Mouse (Mus musculus) layer of hippocampus, postnatal 36 days (tissue): ENCODE measurements around the gene 1500011B03Rik. TPM values are rescaled to one million over a fixed set of nuclear protein-coding genes. Genes with fewer than 3 reads are reported as not detected.
"Not testable (repeated sequence)": the region's sequence is repeated elsewhere in the genome, so short reads cannot be mapped to it uniquely, and the experiment has no call there.

Experiments used
- DNase-seq, 2 experiments: peaks; one replicate each; pipeline ENCODE4 v3.0.0; 2022
- total RNA-seq, 2 experiments: library from RNA; stranded (reverse); gene quantifications; 2 replicates each; pipeline ENCODE4 v1.2.3; 2021

Gene 1500011B03Rik
- 100 to 1,000 TPM; 156 to 157 TPM for total RNA-seq

DNA sequence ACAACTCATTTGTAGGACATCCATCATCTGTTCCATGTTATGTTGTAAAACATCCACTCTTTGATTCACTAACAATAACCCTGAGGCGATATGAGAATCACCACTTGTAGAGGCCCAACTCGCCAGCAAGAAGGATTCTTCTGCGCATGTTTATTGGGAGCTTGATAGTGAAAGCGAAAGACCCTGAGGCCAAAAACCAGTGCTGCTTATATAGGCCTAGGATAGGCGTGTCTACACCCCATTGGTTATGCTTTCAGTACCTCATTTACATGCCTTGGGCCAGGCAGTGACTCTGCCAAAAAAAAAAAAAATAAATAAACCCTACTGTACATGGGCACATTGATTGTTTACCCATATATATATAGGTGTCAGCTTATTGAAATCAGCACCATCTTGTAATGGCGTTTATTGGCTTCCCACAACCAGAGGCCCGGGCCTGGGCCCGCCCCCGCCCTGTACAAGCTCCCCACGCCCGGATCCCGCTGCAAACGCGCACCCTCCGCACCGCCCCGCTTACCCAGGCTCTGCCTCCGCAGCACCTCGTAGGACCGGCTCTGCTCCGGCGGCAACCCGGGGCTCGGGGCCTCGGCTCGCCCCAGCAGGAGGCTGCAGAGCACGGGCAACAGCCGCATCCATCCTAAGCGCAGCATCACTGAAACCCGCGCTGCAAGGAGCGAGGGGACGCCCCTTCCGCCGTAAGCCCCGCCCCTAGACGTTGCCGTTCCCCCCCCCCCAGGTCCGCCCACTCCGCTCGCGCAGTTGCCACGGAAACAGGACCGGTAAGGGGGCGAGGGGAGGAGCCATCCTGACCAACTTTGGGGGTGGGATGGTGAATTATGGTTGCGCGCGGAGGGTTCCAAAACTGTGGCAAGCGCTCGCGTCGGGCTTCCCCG lies at the start of gene 1500011B03Rik:
1500011B03Rik (minus strand) TSS at position 673 of the 893 bp plus-strand sequence.
- DNase-seq, result peak; percentile 73 to 77

DNA sequence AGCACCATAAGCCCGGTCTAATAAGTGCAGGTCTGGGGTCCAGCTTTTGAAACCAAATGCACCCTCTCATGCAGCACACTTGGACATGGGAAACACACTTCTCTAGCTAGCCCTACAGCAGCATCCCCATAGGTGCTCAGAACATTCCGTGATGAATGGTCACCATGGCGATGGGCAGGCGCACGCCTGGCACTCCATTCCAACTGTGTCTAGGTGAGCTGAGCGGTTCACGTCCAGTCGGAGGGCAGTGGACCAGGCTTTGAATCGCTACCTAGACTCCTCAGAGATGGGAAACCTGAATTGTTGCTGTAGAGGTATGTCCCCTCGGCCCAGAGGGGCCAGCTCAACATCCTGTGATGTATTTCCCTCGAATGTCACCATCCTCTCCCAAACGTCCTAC lies 42.0 kb upstream of the 1500011B03Rik start:
- no peak for DNase-seq

DNA sequence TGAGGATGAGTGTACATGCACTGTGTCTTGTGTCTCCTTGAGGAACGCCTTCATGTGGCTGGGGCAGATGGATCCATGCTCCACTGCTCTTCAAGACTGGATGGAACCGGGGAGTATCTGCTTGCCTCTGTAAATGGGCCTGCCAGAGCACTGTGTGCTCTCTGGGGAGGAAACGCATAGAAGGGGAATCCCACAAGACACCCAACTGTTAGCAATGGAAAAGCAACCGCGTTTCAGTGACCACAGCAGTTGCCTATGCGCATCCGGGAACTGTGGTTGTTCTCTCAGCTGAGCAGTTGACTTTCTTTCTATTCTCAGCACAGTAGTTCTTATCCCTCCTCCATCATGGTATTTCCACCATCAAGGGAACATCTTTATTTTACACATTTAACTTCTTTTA lies 41.5 kb upstream of the 1500011B03Rik start:
- no peak for DNase-seq

DNA sequence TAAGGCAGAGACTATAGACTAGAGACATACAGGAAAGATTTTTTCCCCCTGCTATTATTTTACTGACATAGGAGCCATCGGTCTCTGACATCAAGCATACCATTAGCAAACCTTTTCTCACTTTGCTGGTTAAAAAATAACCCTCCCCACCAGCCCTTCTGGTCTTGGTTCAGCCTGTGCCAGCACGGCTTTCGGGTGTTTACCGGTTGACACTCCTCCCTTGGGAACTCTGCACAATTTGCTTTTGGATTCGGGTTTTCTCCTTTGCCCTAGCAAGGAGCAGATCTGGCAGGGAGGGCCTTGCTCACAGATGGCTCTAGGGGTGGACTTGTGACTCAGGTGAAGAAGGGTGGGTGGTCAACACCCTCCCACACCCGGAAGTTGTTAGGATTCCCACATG lies 38.5 kb upstream of the 1500011B03Rik start:
- no peak for DNase-seq

DNA sequence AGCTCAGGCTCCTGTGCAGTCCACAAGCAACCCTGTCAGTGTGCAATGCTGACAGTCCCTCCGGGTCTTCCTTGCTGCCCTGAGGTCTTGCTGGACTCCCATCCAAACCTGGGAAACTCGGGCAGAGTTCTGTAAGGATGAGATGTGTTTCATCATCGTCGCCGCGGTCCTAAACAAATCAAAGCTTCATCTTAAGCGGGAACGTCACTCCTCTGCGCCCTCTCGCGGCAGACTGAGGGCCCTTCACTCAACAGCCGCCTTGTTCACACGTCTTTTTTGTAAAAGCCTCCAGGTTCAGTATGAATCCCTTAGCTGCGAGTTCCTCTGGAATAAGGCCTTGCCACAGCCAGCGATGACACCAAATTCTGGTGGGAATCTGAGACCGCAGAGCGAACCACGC lies 36.0 kb upstream of the 1500011B03Rik start:
- DNase-seq, result peak; percentile 63

DNA sequence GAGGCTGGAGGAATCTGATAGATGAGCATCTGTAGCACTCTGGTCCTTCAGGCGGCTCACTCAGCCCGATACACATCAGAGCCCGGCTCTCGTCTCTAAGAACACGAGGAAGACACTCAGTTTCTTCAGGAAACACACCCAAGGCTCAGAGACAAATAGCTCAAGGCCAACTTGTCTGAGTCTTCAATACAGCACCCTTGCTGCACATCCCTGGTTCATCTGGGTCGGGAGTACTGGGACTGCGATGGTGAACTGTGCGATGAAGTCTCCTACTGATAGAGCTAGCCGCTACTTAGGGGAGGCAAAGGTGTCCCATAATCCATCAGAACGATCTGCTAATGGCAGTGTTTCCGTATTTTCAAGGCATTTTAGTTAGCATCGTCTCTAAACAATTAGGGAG lies 35.3 kb upstream of the 1500011B03Rik start, which contains the start of gene Gm9936:
Gm9936 (minus strand) TSS at position 101 of the 400 bp plus-strand sequence.
- no peak for DNase-seq

DNA sequence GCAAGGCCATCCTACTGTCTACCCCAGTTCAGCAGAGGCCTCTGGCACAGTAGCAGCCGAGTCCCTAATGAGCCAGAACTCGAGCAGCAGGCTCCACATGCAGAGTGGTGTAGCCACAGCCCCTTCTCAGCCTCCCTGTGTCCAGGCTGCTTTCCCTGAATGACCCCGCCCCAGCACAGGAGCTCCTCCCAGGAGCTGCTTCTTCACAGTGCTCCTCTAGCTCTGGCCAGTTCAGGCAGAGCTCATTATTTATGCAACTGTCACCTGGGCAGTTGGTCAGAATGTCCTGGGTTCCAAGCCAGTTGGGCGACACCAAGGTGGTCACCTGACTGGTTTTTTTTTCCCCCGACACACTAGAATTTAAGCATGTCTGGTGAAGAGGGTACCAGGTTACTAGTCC lies 30.1 kb upstream of the 1500011B03Rik start, which contains the start of gene 4930519G04Rik:
4930519G04Rik (plus strand) TSS at position 301 of the 400 bp plus-strand sequence.
- not testable (repeated sequence) for DNase-seq

DNA sequence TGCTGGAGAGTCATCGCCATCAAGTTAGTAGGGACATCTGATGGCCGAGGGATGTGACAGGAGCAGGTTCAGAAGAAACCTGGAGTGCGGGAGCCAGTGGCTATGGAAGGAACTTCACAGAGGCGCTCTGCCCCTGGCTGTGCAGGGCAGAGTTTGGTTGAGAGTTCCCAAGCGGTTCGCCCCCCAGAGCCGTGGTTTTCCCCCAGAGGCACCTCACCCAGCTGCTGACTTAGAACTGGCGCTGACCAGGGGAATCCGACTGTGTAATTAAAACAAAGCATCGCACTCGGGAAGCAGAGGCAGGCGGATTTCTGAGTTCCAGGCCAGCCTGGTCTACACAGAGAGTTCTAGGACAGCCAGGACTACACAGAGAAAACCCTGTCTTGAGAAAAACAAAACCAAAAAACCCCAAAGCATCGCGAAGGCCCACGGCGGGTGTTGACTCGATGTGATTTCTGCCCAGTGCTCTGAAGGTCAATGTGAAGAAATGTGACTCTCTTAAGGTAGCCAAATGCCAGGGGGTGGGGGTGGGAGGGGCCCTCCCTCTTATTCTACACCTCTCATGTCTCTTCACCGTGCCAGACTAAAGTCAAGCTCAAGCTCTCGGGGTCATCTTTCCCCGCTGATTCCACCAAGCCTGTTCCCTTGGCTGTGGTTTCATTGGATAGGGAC lies 28.4 kb upstream of the 1500011B03Rik start:
- no peak for DNase-seq

DNA sequence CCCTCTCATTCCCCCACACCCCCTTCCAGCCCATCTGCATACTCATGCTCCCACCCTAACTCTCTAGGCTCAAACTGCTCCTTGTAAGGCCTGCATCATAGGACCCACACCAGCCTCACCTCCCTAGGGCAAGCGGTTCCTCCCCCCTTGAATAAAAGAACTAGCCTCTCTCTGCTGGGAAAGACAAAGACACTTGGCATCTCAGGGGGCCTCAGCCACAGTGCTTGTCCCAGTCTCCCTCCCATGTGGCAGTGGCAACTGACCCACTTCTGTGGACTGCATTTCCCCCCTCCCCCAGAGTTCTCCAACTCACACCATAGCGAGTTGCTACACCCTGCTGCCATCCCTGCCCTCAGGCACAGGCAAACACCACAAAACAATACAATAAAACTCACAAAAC lies 21.1 kb upstream of the 1500011B03Rik start:
- DNase-seq, result not testable (repeated sequence)

DNA sequence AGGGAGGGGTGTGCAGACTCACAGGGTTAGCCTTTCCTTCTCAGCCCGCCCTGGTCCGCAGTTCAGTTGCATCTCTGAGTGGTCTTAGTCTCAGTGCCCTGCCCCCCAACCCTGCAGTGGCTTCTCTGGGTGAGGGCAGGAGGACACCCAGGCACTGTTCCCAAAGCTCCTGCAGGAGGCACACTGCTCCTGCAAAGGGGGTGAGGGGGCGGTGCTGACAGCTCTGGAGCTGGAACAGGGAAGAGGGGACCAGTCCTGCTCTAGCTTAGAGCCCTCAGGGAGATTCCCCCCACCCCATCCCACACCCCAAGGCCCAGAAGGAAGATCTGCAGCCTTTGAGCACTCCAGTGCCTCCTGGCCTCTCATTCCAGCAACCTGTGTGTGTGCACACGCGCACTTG lies 19.4 kb upstream of the 1500011B03Rik start:
- no peak for DNase-seq

DNA sequence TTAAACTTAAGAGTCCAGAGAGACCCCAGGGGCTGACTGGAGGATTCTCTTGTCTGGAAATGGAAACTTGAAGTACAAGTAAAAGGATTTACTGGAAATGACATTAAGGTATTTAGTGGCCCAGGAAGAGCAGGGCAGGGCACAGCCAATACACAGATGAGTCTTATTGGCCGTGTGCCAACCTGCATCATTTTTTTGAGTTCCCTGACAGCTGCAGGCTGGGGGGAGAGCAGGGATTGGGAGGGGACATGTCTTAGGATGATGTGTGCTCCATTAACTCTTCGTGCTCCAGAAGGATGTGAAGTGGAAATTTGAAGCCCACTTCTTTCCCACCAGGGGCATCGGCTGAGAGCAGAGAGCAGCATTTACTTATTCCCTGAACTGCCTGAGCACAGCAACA lies 18.9 kb upstream of the 1500011B03Rik start:
- not testable (repeated sequence) for DNase-seq

DNA sequence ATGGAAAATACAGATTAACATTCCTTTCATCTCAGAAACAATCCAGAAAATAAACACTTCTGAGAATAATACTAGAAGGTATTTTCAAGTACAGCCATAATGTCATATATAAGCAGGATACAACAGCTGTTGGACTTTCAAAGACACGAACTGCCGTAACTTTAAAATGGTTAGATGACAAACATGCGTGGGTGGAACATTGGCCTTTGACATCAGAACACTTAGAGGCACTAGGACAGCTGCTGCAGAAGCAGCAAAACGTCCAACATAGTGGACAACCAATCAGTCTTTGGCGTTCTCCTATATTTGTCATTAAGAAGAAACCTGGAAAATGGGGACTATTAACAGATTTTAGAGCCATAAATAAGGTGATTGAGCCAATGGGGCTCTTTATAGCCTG lies 17.2 kb upstream of the 1500011B03Rik start:
- DNase-seq, result not testable (repeated sequence)

DNA sequence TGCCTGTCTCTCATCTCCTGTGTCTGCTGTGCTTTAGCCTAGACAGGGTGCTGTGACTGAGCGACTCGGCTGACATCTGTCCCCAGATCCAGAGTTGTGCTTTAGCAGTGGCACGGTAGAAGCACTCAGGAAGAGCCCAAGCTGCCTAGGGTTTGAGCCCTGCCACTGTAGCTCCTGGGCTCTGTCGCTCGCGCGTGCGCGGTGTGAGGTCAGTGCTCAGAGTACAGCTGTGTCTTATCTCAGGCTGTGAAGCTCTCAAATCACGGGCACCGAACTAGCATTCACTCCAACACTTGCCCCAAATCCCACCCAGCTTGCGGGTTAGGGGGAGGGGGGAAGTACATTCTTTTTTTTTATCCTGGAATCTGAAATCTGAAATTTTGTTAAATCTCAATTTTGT lies 13.6 kb upstream of the 1500011B03Rik start:
- no peak for DNase-seq

DNA sequence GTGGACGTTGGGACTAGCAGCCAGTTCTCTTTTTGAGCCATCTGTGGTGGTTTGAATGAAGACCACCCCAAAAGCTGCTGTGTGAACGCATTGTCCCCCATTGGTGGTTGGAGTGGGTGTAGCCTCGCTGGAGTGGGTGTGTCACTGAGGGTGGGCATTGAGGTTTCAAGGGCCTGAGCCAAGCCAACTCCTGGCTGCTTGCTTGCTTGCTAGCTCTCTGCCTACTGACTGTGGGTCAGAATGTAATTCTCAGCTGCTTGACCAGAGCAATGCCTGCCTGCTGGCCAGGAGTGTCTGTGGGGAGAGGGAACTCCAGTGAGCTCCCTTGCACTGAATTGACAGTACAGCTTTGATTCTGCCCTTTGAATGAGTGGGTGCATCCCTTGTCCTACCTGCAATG lies 6.5 kb upstream of the 1500011B03Rik start:
- DNase-seq, result no peak

DNA sequence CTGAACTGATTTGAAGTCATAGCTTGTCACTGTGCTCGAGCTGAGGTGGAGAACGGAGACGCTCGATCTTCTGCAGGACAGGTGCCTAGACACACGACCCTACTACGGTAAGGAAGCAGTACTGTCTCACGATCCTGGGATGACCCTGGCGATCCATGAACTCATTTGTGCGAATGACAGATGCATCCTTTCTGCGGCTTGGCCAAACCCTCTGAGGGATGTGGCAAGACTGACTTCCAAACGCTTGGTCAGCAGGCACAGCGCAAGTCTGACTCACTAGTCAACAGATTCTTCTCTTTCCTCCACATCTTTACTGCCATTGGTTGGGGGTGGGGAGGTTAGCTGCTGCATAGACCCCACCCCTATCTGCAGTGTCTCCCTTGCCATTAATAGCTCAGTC lies 4.2 kb upstream of the 1500011B03Rik start:
- DNase-seq, result no peak

DNA sequence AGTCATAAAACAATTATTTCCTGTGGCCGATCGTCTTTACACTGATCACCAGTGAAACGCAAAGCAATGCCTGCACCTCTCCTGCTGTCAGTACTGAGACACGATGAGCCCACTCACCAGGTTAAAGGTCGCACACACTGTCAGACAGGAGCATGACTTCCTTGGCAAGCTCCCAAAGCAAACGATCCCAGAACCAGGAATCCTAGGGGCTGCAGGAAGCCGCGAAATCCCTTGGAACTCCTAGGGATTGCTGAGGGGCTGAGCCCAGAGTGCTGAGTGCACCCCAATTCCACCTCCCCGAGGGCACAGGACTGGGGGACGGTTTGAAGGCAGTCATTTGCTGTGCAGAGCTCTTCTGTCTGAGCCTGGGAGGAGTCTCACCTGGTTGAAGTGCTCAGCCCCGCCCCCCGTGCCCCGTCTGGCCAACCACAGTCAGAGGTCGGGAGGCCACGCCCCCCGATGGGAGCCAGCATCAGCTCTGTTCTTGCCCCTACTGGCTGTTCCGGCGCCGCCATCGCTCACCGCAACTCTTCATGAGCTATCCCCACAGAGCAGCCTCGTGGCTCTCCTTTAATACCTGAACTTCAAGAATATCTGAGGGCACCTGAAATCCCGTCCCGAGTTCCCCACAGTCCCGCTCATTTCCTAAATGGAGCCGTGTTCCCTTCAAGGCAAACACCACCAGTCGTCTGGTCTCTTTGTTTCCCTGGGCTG lies 2.9 kb upstream of the 1500011B03Rik start:
- no peak for DNase-seq

DNA sequence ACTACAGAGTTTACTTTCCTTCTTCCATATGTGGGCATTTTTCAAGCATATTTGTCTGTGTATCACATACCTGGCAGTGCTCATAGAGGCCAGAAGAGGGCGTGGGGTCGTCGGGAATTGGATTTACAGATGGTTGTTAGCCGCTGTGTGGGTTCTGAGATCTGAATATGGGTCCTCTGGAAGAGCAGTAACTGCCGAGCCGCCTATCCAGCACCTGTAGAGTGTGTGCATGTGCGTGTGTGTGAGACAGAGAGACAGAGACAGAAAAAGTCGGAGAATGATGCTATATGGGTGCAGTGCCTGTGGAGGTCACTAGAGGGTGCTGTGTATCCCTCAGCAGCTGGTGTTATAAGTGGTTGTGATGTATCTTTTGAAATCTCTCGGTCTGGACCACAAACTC lies 929 bp upstream of the 1500011B03Rik start:
- no peak for DNase-seq

DNA sequence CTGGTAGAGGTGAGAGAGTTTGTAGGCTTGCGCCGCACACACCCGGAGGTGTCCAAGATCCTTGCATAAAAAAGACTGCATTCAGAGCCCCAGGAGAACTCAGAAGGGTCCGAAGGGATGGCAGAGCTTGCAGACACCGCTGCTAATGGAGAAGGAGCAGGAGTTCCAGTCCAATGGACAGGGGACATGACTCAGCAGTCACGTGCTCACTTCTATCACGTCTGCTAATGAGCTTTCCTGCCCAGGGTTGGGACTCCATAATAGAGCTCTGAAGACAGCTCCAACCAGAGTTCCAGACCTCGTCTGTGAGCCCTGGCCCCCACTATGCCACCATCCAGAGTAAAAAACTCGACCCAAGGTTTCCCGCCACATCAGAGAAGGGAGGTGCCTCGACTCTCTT lies 5.1 kb downstream of the 1500011B03Rik start:
- DNase-seq, result no peak

DNA sequence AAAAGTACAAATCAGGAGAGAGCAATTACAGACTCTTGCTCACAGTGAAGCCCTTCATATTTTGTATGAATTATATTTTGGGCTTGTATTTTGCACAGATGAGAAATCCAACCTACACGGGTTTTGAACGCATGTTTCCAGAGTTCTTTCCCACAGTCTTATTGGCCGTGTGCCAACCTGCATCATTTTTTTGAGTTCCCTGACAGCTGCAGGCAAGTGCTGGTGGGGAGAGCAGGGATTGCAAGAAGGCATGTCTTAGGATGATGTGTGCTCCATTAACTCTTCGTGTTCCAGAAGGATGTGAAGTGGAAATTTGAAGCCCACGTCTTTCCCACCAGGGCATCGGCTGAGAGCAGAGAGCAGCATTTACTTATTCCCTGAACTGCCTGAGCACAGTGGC lies 6.7 kb downstream of the 1500011B03Rik start:
- DNase-seq, result no peak

DNA sequence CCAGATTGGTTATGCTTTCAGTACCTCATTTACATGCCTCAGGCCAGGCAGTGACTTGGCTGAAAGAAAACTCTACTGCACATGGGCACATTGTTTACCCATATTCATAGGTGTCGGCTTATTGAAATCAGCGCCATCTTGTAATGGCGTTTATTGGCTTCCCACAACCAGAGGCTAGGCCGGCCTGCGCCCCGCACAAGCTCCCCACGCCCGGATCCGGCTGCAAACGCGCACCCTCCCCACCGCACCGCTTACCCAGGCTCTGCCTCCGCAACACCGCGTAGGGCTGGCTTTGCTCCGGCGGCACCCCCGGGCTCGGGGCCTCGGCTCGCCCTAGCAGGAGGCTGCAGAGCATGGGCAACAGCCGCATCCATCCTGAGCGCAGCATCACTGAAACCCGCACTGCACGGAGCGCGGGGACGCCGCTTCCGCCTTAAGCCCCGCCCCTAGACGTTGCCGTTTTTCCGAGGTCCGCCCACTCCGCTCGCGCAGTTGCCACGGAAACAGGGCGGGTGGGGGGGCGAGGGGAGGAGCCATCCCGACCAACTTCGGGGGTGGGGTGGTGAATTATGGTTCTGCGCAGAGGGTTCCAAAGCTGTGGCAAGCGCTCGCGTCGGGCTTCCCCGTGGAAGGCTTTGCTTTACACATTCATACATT lies 9.6 kb downstream of the 1500011B03Rik start:
- peak; percentile 89 to 91 for DNase-seq

DNA sequence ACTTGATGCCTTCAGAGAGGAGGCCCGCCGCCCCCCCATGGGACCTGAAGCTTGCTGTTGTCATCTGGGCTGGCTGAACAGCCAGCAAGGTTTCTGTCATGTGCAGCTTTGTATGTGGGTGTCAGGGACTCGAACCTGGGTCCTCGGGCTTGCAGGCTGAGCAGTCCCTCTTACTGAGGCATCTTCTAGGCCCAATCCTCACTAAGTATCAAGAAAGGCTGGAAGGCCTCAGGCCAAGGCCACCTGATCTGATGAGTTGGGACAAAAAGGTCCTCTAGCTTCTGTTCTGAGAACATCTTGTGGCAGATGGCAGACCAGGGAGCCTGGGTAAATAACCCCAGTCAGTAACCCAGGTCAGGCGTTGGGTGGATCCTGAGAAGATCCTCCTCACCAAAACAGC lies 13.4 kb downstream of the 1500011B03Rik start:
- DNase-seq, result no peak

DNA sequence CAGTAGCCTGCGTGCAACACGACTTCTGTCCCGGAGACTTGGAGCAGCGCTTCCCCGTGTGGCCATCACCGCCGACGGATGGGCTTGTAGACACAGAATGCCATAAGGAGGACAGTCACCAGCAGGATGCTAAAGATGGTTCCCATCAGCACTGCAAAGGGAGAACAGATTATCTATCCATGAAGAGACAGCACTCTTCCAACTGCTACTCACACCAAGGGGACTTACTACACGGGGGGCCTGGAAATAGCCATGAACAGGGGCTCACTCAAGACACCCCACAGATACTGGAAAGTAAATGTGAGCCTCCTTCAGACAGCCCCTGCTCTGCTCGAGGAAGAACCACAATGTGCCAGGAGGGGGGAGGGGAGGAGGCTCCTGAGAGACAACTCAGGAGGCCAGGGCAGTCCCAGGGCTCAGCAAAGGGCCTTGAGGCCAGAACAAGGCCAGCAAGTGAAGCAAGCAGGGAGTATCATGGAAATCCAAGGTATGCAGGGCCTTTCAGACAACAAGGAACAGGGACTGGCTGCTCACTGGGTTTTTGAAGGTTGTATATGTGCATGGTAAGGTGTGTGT lies 14.0 kb downstream of the 1500011B03Rik start:
- no peak for DNase-seq
